Mouse (Mus musculus) spleen, postnatal 4 days (tissue): Measurements from ENCODE around the gene Tmem28.

Experiments used
- DNase-seq, 2 experiments: peaks; one replicate each; pipeline ENCODE4 v3.0.0; 2022; ENCODE audit warnings: low spot score in 2 of 2

Tmem28 gene

GRCm38 (mm10) chrX:99820790-99821395 lies at the start of gene Tmem28:
TSS of gene Tmem28 (plus strand) at chrX:99821021.
- no peak for DNase-seq

- DNase-seq, result no peak
These were observed 40.5 kb upstream of the Tmem28 start for GRCm38 (mm10) chrX:99780308-99780707.

- DNase-seq, result no peak
These were observed 12.4 kb upstream of the Tmem28 start for GRCm38 (mm10) chrX:99808375-99808774.

GRCm38 (mm10) chrX:99819395-99819935 lies 1.4 kb upstream of the Tmem28 start:
- peak in 1 of 2 experiments; percentile 14 for DNase-seq

GRCm38 (mm10) chrX:99819936-99820789 lies 658 bp upstream of the Tmem28 start:
- DNase-seq, result no peak

- DNase-seq, result no peak
These were observed 21.3 kb downstream of the Tmem28 start for GRCm38 (mm10) chrX:99842090-99842489.

GRCm38 (mm10) chrX:99853261-99853741 lies 32.5 kb downstream of the Tmem28 start:
- peak; percentile 41 to 81 for DNase-seq

GRCm38 (mm10) chrX:99853834-99854233 lies 33.0 kb downstream of the Tmem28 start:
- DNase-seq, result no peak

GRCm38 (mm10) chrX:99872228-99872627 lies 51.4 kb downstream of the Tmem28 start:
- DNase-seq, result no peak

GRCm38 (mm10) chrX:99872632-99873201 lies 51.9 kb downstream of the Tmem28 start:
- no peak for DNase-seq

- no peak for DNase-seq
These were observed 52.6 kb downstream of the Tmem28 start for GRCm38 (mm10) chrX:99873259-99873919.

GRCm38 (mm10) chrX:99873920-99874296 lies 53.1 kb downstream of the Tmem28 start:
- DNase-seq, result no peak

GRCm38 (mm10) chrX:99876781-99877180 lies 56.0 kb downstream of the Tmem28 start:
- DNase-seq, result no peak

- DNase-seq, result no peak
These were observed 62.6 kb downstream of the Tmem28 start for GRCm38 (mm10) chrX:99883396-99883795.
